Mouse (Mus musculus) embryonic facial prominence, embryonic 14.5 days (tissue): ENCODE results near the gene Zfp282. TPM values are rescaled to one million over a fixed set of nuclear protein-coding genes. Genes with fewer than 3 reads are reported as not detected.

ENCODE experiments used
- ATAC-seq: fragments of 200-750 bp; cut with Nextera tagmentation; 2 replicates; pipeline ENCODE4 v1.8.0; 2017; ENCODE audit warnings: low read depth, moderate number of reproducible peaks, moderate TSS enrichment
- DNase-seq: peaks from one replicate; pipeline ENCODE4 v3.0.0-alpha.2; 2015; ENCODE audit warnings: low spot score
- H3K27ac ChIP-seq: fragments of 300-500 bp; sonication (generic); replicated peaks from 2 replicates; pipeline ENCODE4 v1.5.1; 2014; ENCODE audit warnings: low read depth, mild to moderate bottlenecking, low read length, moderate library complexity
- H3K27me3 ChIP-seq: fragments of 300-500 bp; sonication (generic); replicated peaks from 2 replicates; pipeline ENCODE4 v1.6.1; 2014; ENCODE audit warnings: low read length; ENCODE audit not compliant: control insufficient read depth, insufficient read depth
- H3K36me3 ChIP-seq: fragments of 300-500 bp; sonication (generic); 2 replicates; pipeline ENCODE4 v1.6.1; 2014; ENCODE audit warnings: low read length, mixed read lengths; ENCODE audit not compliant: control insufficient read depth, insufficient read depth
- H3K4me1 ChIP-seq: fragments of 300-500 bp; sonication (generic); 2 replicates; pipeline ENCODE4 v1.6.1; 2014; ENCODE audit warnings: antibody characterized with exemption, low read length; ENCODE audit not compliant: control insufficient read depth, insufficient read depth
- H3K4me2 ChIP-seq: fragments of 300-500 bp; sonication (generic); 2 replicates; pipeline ENCODE4 v1.6.1; 2014; ENCODE audit warnings: low read depth, mild to moderate bottlenecking, low read length, moderate library complexity, mixed read lengths
- H3K4me3 ChIP-seq: fragments of 300-500 bp; sonication (generic); 2 replicates; pipeline ENCODE4 v1.5.1; 2014; ENCODE audit warnings: low read depth, mild to moderate bottlenecking, low read length
- H3K9ac ChIP-seq: fragments of 300-500 bp; sonication (generic); 2 replicates; pipeline ENCODE4 v1.6.1; 2014; ENCODE audit warnings: low read depth, mild to moderate bottlenecking, low read length, moderate library complexity, mixed read lengths
- H3K9me3 ChIP-seq: fragments of 300-500 bp; sonication (generic); 2 replicates; pipeline ENCODE4 v1.6.1; 2016; ENCODE audit warnings: low read length; ENCODE audit not compliant: control insufficient read depth
- WGBS: fragments of 180-500 bp; shearing (Covaris S2); extraction: QIAGEN DNeasy Blood & Tissue Kit; methylation state at CpG from one replicate; pipeline ENCODE4 v1.1.7; 2014; 5-methylcytosine and 5-hydroxymethylcytosine counted together
- polyA plus RNA-seq: library from polyadenylated mRNA; unstranded; fragments of >200 nt; fragmentation: Nextera tagmentation; extraction: Ambion mirVana; gene quantifications from 2 replicates; pipeline ENCODE4 v1.2.1, GENCODE M21; 2014

The Zfp282 gene
- polyA plus RNA-seq, 1 experiment from 2014 or later = 13.6 TPM

DNA sequence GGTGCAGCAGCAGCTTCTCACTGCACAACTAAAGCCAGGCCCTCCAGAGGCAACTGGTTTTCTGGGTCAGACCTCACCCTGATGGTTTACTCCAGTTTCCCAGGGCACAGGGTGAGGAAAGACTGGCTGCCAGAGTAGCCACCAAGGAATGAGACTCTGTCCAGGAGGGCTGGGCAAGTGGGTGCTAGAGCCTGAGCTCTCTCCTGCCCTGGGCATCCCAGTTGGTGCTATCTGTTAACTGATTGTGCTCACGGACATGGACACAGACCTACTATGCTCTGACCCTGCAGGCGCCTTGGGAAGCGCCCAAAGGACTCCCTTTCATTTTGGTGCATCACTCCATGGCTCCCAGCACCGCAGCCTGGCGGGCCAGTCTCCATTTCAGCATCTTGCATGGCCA is 29.3 kb downstream of the Zfp282 start:
- no peaks in the 10 kb centered on the region for H3K9me3 ChIP-seq
- peaks cover 63% of the 10 kb centered on the region for H3K36me3 ChIP-seq
- ATAC-seq (no peak), DNase-seq (no peak)
- H3K27ac ChIP-seq = no peak overlapping the region
- H3K4me2 ChIP-seq = no peak overlapping the region
- H3K9ac ChIP-seq = no peak overlapping the region
- no peaks in the 10 kb centered on the region for H3K4me1 ChIP-seq
- H3K27me3 ChIP-seq = no peaks in the 10 kb centered on the region
- 96% methylated on average over 5 of the region's 5 CpGs for WGBS
- no peak overlapping the region for H3K4me3 ChIP-seq

DNA sequence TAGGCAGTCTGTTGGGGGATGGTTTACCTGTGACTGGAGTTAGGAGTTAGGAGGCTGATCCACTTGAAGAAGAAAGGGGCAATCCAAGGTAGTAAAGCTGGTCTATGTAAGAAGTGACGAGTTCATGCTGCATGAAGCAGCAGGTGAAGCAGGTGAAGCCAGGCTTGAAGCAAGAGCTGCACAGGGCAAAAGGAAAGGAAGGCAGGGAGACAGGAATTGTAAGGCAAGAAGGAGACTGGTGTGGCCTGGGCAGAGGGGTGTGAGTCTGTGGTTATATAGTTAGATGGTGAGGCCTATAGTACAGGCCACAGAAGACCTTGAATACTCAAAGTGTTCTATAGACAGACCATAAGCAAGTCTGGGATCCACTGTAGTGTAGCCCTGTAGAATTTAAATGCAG is 32.0 kb downstream of the Zfp282 start:
- no peak for ATAC-seq

GRCm38 (mm10) chr6:47911650-47912049 is 34.6 kb downstream of the Zfp282 start:
- no peak for ATAC-seq
- 70% methylated on average over 1 of the region's 1 CpGs for WGBS

More for the DNA sequence above, 32.0 kb downstream of the Zfp282 start:
- no peak overlapping the region for H3K4me3 ChIP-seq
- no peaks in the 10 kb centered on the region for H3K4me1 ChIP-seq
- H3K9ac ChIP-seq = no peak overlapping the region
- peaks cover 36% of the 10 kb centered on the region for H3K36me3 ChIP-seq
- H3K27me3 ChIP-seq = no peaks in the 10 kb centered on the region
- 81% methylated on average over 1 of the region's 1 CpGs for WGBS
- no peak for DNase-seq
- H3K4me2 ChIP-seq = no peak overlapping the region
- no peaks in the 10 kb centered on the region for H3K9me3 ChIP-seq
- no peak overlapping the region for H3K27ac ChIP-seq

GRCm38 (mm10) chr6:47912991-47913390 is 36.0 kb downstream of the Zfp282 start:
- no peak overlapping the region for H3K4me3 ChIP-seq
- H3K9ac ChIP-seq = no peak overlapping the region
- H3K27me3 ChIP-seq = no peaks in the 10 kb centered on the region
- DNase-seq = no peak
- no peak overlapping the region for H3K27ac ChIP-seq
- no peaks in the 10 kb centered on the region for H3K4me1 ChIP-seq
- 61% methylated on average over 3 of the region's 3 CpGs for WGBS
- no peaks in the 10 kb centered on the region for H3K36me3 ChIP-seq
- ATAC-seq = no peak
- no peak overlapping the region for H3K4me2 ChIP-seq
- H3K9me3 ChIP-seq = no peaks in the 10 kb centered on the region

More at GRCm38 (mm10) chr6:47911650-47912049, 34.6 kb downstream of the Zfp282 start:
- Histone ChIP-seq H3K4me2 (no peak overlapping the region), H3K4me1 (no peaks in the 10 kb centered on the region), H3K9ac (no peak overlapping the region), H3K27ac (no peak overlapping the region), H3K9me3 (no peaks in the 10 kb centered on the region), H3K4me3 (no peak overlapping the region), H3K36me3 (peaks cover 10% of the 10 kb centered on the region), H3K27me3 (no peaks in the 10 kb centered on the region)
- DNase-seq = no peak

- no peak overlapping the region for H3K9ac ChIP-seq
- peaks cover 8% of the 10 kb centered on the region; the same call in 1 of the 2 replicates for H3K4me1 ChIP-seq
- no peaks in the 10 kb centered on the region for H3K27me3 ChIP-seq
- no peak overlapping the region for H3K4me3 ChIP-seq
- no peak for ATAC-seq
- no peaks in the 10 kb centered on the region for H3K36me3 ChIP-seq
- H3K9me3 ChIP-seq = no peaks in the 10 kb centered on the region
- no peak overlapping the region for H3K27ac ChIP-seq
- WGBS = 75% methylated on average over 5 of the region's 5 CpGs
- no peak overlapping the region for H3K4me2 ChIP-seq
- DNase-seq = no peak
Observed at GRCm38 (mm10) chr6:47917051-47917450, 40.0 kb downstream of the Zfp282 start.

DNA sequence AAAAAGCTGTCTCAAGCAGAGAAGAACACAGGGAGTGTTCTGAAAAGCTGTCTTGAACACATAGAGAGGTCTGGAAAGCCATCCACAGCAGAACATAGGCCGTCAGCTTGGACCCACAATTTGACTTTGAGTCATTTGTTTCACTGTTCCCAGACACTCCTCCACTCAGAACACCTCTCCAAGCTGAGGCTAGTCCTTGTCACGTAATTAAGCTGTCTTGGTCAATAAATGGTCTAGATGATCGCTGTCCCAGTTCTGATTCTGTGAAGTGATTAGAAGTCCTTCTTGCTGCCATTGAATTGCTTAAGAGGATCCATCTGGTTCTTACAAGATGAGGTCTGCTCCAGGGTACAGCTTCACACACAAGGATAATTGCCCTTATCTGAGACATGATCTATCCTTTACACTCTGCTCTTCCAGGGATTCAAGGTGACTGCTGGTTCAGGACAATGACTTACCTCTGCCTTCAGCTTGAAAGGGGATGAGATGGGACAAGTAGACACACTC is 41.8 kb downstream of the Zfp282 start:
- Histone ChIP-seq H3K27ac (no peak overlapping the region), H3K36me3 (0 out of 2 replicates have a peak, but pooled peaks cover 6% of the 10 kb centered on the region), H3K27me3 (no peaks in the 10 kb centered on the region), H3K4me1 (peaks cover 9% of the 10 kb centered on the region; the same call in 1 of the 2 replicates), H3K4me2 (no peak overlapping the region), H3K9me3 (no peaks in the 10 kb centered on the region), H3K9ac (no peak overlapping the region), H3K4me3 (no peak overlapping the region)
- WGBS = 67% methylated on average over 3 of the region's 3 CpGs
- DNase-seq = no peak
- ATAC-seq = no peak

DNA sequence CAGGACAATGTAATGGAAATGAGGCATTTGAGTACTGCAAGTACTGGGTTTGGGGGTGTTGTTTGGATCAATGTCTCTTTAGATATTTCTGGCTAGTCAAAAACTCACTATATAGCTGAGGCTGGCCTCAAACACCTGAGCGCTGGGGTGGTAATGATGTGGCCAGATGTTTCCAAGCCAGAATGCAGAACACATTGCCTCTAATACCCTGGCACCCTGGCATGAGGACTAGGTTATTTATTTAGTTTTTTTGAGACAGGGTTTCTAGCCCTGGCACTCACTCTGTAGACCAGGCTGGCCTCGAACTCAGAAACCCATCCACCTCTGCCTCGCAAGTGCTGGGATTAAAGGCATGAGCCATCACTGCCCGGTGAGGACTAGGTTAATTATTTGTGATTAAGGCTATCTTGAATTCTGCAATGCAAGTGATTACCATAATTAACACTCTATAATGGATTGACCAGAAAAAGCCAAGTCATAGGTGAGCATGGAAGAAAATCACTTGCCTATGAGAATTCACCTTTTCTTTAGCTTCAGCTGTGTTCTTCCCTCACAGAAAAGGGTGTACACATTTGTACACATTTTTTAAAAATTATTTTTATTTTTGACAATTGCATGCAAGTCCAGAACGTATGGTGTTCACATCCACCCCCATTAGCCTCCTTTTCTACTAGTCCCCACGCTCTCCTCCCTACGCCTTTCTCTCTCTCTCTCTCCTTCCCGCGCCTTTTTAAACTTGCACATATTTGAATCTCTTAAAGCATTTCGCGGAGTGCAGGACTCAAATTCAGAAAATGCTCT is 42.8 kb downstream of the Zfp282 start:
- H3K4me2 ChIP-seq = peak overlapping the region; percentile 77
- H3K4me3 ChIP-seq = peak overlapping the region; percentile 83
- H3K4me1 ChIP-seq = peaks cover 9% of the 10 kb centered on the region; the same call in 1 of the 2 replicates
- H3K9ac ChIP-seq = peak overlapping the region; percentile 91
- ATAC-seq (peak; percentile 15; the same call in 1 of the 2 replicates), DNase-seq (no peak)
- WGBS = 27% methylated on average over 11 of the region's 11 CpGs
- no peaks in the 10 kb centered on the region for H3K9me3 ChIP-seq
- H3K27ac ChIP-seq = peak overlapping the region; percentile 98
- H3K36me3 ChIP-seq = 0 out of 2 replicates have a peak, but pooled peaks cover 6% of the 10 kb centered on the region
- H3K27me3 ChIP-seq = no peaks in the 10 kb centered on the region

- H3K27ac ChIP-seq = peak within 1 kb of the TSS; percentile 98
- peak; percentile 98 for ATAC-seq
- peak within 1 kb of the TSS; percentile 77 for H3K4me2 ChIP-seq
- peak; percentile 97 for DNase-seq
- peak within 1 kb of the TSS; percentile 91 for H3K9ac ChIP-seq
- H3K9me3 ChIP-seq = no peaks in the 10 kb centered on the region
- H3K27me3 ChIP-seq = no peaks in the 10 kb centered on the region
- H3K4me3 ChIP-seq = peak within 1 kb of the TSS; percentile 83
- H3K36me3 ChIP-seq = 0 out of 2 replicates have a peak, but pooled peaks cover 6% of the 10 kb centered on the region
- peaks cover 9% of the 10 kb centered on the region; the same call in 1 of the 2 replicates for H3K4me1 ChIP-seq
- WGBS = 1% methylated on average over 58 of the region's 67 CpGs
Observed at GRCm38 (mm10) chr6:47920447-47921340, 43.7 kb downstream of the Zfp282 start, which contains the start of gene Zfp212. Zfp212 (plus strand) TSS chr6:47920476.
